Mouse (Mus musculus) lung, embryonic 16.5 days (tissue): ENCODE data around the gene Idi1. TPM values are rescaled to one million over a fixed set of nuclear protein-coding genes. Genes with fewer than 3 reads are reported as not detected.
"Not testable (repeated sequence)": the region's sequence is repeated elsewhere in the genome, so short reads cannot be mapped to it uniquely, and the experiment has no call there.

Experiments
- ATAC-seq: fragments of 200-750 bp; cut with Nextera tagmentation; 2 replicates; pipeline ENCODE4 v1.8.0; 2017; ENCODE audit warnings: low read depth, mild to moderate bottlenecking, moderate library complexity
- H3K27ac ChIP-seq: fragments of 300-500 bp; sonication (generic); 2 replicates; pipeline ENCODE4 v1.5.1; 2014; ENCODE audit warnings: mild to moderate bottlenecking, control low read depth, low read length
- H3K27me3 ChIP-seq: fragments of 300-500 bp; sonication (generic); 2 replicates; pipeline ENCODE4 v1.6.1; 2014; ENCODE audit warnings: low read depth, low read length, mixed read lengths; ENCODE audit not compliant: control insufficient read depth, insufficient read depth
- H3K36me3 ChIP-seq: fragments of 300-500 bp; sonication (generic); 2 replicates; pipeline ENCODE4 v1.6.1; 2014; ENCODE audit warnings: low read length; ENCODE audit not compliant: control insufficient read depth, insufficient read depth
- H3K4me1 ChIP-seq: fragments of 300-500 bp; sonication (generic); replicated peaks from 2 replicates; pipeline ENCODE4 v1.6.1; 2014; ENCODE audit warnings: low read length, mixed read lengths; ENCODE audit not compliant: control insufficient read depth, insufficient read depth
- H3K4me2 ChIP-seq: fragments of 300-500 bp; sonication (generic); 2 replicates; pipeline ENCODE4 v1.6.1; 2014; ENCODE audit warnings: low read depth, low read length, control low read depth
- H3K4me3 ChIP-seq: fragments of 300-500 bp; sonication (generic); 2 replicates; pipeline ENCODE4 v1.5.1; 2014; ENCODE audit warnings: mild to moderate bottlenecking, low read length, control low read depth
- H3K9ac ChIP-seq: fragments of 300-500 bp; sonication (generic); 2 replicates; pipeline ENCODE4 v1.6.1; 2014; ENCODE audit warnings: low read length, control low read depth
- H3K9me3 ChIP-seq: fragments of 300-500 bp; sonication (generic); 2 replicates; pipeline ENCODE4 v1.6.1; 2016; ENCODE audit warnings: low read length; ENCODE audit not compliant: control insufficient read depth
- WGBS: fragments of 180-500 bp; shearing (Covaris S2); extraction: QIAGEN DNeasy Blood & Tissue Kit; methylation state at CpG from one replicate; pipeline ENCODE4 v1.1.7; 2014; 5-methylcytosine and 5-hydroxymethylcytosine counted together
- microRNA-seq: library from miRNA; unstranded; fragments of <30 nt; microRNA quantifications from one replicate; pipeline ENCODE4, GENCODE M21; 2016
- polyA plus RNA-seq: library from polyadenylated mRNA; unstranded; fragments of >200 nt; fragmentation: Nextera tagmentation; extraction: Ambion mirVana; gene quantifications from 2 replicates; pipeline ENCODE4 v1.2.1, GENCODE M21; 2015

Gene Idi1
- polyA plus RNA-seq, 1 experiment from 2014 or later, result 59.9 TPM

- H3K9me3 ChIP-seq, H3K27ac ChIP-seq, H3K9ac ChIP-seq, H3K4me3 ChIP-seq, H3K4me1 ChIP-seq, ATAC-seq, H3K4me2 ChIP-seq, H3K36me3 ChIP-seq, H3K27me3 ChIP-seq: not testable (repeated sequence)
- 71% methylated on average over 4 of the region's 4 CpGs for WGBS
Measured at GRCm38 (mm10) chr13:8941110-8941509, 55.8 kb downstream of the Idi1 start.

- not testable (repeated sequence) for H3K36me3 ChIP-seq, H3K4me1 ChIP-seq, H3K4me3 ChIP-seq, H3K27me3 ChIP-seq, H3K4me2 ChIP-seq, H3K9ac ChIP-seq, H3K9me3 ChIP-seq, H3K27ac ChIP-seq, ATAC-seq
- 0% methylated on average over 1 of the region's 5 CpGs for WGBS
Measured at GRCm38 (mm10) chr13:8941701-8942100, 56.4 kb downstream of the Idi1 start.

Small RNA genes lying within 50 kb of the gene (microRNA-seq; reads per million reads assigned to microRNA genes)
- not detected for gene Gm22750

Other genes starting within 250 kb of the Idi1 start
- gene Wdr37, start 13.6 kb upstream of the Idi1 start, polyA plus RNA-seq, result 21.3 and 23.1 TPM in 2 replicates
- gene Gm9745, start 62.7 kb downstream of the Idi1 start, polyA plus RNA-seq, result not detected in 2 replicates
- gene Idi2, start 67.4 kb downstream of the Idi1 start, polyA plus RNA-seq, result 0.06 TPM in 1 of 2 replicates, not detected in the other
- gene Gtpbp4, start 110.6 kb downstream of the Idi1 start, polyA plus RNA-seq, result 56.3 and 61.7 TPM in 2 replicates
- gene Larp4b, start 208.4 kb downstream of the Idi1 start, polyA plus RNA-seq, result 31.6 and 31.9 TPM in 2 replicates